Mouse (Mus musculus) kidney, postnatal 36 days (tissue): ENCODE data around the gene Itgav.

Experiments
- DNase-seq, 2 experiments: peaks; one replicate each; pipeline ENCODE4 v3.0.0; 2021 to 2022; ENCODE audit warnings: mixed read lengths in 2 of 2

Gene Itgav

GRCm38 (mm10) chr2:83816147-83816546, 92.0 kb downstream of the Itgav start:
- no peak for DNase-seq

GRCm38 (mm10) chr2:83825161-83825560, 101.0 kb downstream of the Itgav start:
- DNase-seq: no peak

- no peak for DNase-seq
Measured at GRCm38 (mm10) chr2:83828895-83829539, 104.8 kb downstream of the Itgav start.

GRCm38 (mm10) chr2:83832903-83833302, 108.7 kb downstream of the Itgav start:
- no peak for DNase-seq

GRCm38 (mm10) chr2:83835313-83836070, 111.3 kb downstream of the Itgav start:
- DNase-seq: no peak

GRCm38 (mm10) chr2:83848495-83848894, 124.3 kb downstream of the Itgav start:
- DNase-seq: no peak

- DNase-seq: no peak
Measured at GRCm38 (mm10) chr2:83853423-83853822, 129.2 kb downstream of the Itgav start.

- no peak for DNase-seq
Measured at GRCm38 (mm10) chr2:83856236-83856635, 132.0 kb downstream of the Itgav start.
